Mouse (Mus musculus) layer of hippocampus, adult 9-11 months (tissue): Measurements from ENCODE around the gene Ick.
"Not testable (repeated sequence)": the region's sequence is repeated elsewhere in the genome, so short reads cannot be mapped to it uniquely, and the experiment has no call there.

ENCODE experiments used
- DNase-seq: peaks from one replicate; pipeline ENCODE4 v3.0.0; 2022

The Ick gene

GRCm38 (mm10) chr9:78105501-78105932 is 3.5 kb upstream of the Ick start:
- no peak for DNase-seq

DNA sequence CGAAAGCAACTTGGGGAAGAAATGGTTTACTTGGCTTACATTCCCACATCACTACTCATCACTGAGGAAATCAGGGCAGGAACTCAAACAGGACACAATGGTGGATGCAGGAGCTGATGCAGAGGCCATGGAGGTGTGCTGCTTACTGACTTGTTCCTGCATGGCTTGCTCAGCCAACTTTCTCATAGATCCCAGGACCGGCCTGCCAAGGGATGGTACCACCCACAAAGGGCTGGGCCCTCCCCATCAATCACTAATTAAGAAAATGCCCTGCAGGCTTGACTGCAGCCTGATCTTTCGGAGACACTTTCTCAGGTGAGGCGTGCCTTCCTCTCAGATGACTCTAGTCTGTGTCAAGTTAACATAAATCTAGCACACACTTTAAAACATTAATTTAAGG is 2.2 kb upstream of the Ick start:
- no peak for DNase-seq

DNA sequence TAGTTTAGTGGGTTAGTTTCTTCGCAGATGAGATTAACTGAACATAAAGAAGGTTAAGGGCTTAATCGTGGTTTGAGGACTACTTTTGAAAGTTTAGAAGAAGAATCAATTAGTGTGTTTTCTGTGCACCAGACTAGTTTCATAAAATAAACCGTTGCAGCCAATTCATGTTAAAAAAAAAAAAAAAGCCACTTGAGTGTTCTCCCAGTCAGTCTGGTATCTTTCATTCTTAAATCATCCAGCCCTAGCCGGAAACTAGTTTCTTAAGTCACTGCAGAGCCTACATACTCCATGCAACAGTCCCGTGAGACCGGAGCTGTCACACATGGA is 1.4 kb upstream of the Ick start:
- no peak for DNase-seq

GRCm38 (mm10) chr9:78107912-78108795 is 838 bp upstream of the Ick start:
- peak; percentile 71 for DNase-seq

DNA sequence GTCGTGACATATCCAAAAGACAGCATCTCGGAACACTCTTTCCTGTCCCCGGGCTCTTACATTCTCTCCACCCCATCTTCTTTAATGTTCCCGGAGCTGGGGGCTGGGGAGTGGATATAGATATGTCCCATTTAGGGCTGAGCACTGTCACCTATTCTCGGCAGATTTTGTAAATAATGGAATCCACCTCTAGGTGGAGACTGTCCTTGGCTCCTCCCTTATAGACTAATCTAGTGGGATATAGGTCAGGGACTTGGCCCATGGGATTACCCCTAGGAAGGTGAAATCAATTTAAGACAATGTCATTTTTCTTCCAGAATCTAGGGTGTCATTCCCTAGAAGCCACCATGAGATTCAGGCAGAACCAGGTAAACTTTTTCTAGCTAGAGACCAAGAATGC is 664 bp downstream of the Ick start:
- no peak for DNase-seq

- DNase-seq, result no peak
Measured at GRCm38 (mm10) chr9:78111456-78111855, 2.5 kb downstream of the Ick start.

GRCm38 (mm10) chr9:78112770-78113537 is 4.0 kb downstream of the Ick start:
- DNase-seq, result peak; percentile 90

- DNase-seq, result no peak
Measured at GRCm38 (mm10) chr9:78113538-78113885, 4.5 kb downstream of the Ick start.

- DNase-seq, result no peak
Measured at GRCm38 (mm10) chr9:78115746-78116145, 6.8 kb downstream of the Ick start.

- no peak for DNase-seq
Measured at GRCm38 (mm10) chr9:78117690-78118089, 8.7 kb downstream of the Ick start.

DNA sequence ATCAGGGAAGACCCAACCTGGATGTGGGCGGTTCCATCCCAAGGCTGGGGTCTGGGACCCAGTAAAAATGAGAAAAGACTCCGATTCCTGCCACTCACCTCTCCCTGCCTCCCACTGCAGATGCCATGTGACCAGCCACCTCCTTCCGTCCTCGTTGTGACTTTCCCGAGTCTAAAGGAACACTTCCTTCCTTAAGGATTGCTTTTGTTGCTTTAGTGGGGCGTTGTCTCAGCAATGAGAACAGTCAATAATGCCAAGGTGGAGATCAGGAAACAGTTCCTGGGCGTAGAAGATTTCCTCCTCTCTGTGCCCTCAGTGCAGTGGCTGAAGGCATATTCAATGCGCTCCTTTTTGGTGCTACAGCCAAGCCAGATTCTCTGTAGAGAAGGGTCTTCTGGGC is 12.4 kb downstream of the Ick start:
- DNase-seq, result no peak

DNA sequence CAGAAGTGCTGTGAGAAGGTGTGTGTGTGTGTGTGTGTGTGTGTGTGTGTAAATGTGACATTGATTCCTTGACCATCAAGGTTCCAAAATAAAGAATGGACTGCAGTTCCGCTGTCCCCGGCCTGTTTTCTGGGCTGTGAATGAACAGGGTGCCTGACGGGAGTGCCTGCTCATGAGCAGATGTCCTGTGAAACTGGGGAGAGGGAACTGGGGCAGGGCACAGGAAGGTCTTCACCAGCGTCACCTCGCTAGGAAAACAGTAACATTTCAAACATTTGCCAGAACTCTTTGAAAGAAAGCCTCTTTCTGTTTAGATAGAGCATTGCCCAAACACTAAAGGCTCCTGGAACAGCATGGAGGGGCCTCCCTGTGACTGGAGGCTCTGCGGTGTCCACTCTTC is 13.0 kb downstream of the Ick start:
- DNase-seq, result no peak

DNA sequence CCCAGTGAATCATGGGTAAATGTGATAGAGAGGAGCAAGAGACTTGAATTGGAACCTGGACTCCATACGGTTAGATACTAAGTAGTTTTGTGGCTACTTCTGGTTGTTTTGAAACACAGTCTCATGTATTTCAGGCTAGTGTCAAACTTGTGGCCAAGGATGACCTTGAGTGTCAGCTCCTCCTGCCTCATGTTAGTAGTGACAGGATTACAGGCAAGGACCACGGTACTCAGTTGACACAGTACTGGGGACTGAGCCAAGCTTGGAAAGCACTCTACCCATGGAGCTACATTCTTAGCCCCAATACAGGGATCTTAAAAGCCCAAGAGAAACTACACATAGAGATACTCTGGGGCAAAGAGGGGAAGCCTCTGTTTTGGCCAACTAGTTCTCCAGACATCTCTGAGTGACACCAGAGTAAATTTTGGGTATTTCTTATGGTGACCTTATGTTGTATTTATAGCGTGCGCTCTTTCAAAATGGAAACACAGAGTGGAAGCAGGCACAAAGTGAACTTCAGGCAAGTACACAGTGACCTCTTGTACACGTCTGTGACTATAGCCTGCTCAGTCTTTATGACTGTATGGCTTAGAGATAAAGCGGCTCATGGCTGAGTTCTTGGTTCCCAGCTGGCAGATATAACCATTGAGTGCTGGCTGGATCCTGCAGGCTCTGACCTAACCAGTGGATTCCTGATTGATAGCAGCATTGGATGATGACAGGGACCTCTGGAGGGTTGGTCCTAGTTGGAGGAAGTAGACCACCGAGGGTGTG is 14.1 kb downstream of the Ick start:
- DNase-seq, result no peak

DNA sequence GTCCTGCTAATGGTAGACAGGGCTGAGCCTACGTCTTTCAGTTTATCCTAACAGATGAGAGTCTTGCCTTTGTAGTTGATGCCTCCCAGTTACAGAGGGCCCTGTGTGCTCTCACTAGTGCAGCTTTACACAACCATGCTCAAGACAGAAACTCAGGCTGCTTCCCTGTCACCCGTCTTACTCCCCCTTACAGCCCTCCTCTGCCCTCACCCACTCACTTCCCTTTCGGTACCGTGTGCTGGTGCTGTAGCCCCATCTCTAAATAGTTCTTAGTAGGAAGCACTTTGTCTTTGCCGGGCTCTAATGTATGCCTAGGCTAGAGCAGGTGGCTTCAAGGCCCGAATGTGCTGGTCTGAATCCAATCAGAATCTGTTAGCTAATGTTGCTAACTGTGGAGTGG is 15.3 kb downstream of the Ick start:
- no peak for DNase-seq

- no peak for DNase-seq
Measured at GRCm38 (mm10) chr9:78126007-78126406, 17.0 kb downstream of the Ick start.

DNA sequence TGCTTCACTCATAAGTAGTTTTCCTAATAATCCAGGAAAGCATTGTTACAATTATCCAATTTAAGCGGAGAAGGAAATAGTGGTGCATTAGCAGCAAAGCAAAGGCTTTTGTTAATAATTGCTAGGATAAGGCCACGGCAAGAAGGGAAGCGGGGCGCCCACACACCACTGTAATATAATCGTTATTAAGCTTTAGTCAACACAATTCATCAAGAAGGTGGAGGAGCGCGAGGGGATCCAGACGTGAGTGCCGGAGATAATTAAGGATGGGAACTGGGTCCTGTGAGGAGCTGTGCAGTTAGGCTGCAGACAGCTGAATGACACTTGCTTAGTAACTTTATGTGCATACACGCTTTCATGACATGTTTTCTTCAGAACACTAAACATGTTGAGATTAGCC is 17.7 kb downstream of the Ick start:
- DNase-seq, result no peak

DNA sequence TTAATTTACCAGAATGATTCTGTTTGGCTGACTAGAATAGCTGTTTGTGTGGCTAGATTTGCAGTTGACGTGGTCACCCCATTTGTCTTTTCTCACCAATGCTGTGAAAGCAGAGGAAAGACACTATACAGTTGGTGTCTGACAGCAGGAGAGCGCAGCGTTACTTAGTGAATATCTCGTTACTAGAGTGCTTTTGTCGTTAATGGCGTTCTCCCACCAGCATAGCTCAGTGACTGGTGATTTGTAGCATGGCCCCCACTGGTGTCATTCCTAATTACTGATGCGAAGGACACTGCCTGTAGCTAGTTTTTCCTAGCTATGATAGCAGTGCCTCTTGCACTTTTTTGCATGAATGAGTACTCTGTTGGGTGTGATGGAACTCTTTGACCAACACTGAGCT is 26.7 kb downstream of the Ick start:
- DNase-seq, result no peak

DNA sequence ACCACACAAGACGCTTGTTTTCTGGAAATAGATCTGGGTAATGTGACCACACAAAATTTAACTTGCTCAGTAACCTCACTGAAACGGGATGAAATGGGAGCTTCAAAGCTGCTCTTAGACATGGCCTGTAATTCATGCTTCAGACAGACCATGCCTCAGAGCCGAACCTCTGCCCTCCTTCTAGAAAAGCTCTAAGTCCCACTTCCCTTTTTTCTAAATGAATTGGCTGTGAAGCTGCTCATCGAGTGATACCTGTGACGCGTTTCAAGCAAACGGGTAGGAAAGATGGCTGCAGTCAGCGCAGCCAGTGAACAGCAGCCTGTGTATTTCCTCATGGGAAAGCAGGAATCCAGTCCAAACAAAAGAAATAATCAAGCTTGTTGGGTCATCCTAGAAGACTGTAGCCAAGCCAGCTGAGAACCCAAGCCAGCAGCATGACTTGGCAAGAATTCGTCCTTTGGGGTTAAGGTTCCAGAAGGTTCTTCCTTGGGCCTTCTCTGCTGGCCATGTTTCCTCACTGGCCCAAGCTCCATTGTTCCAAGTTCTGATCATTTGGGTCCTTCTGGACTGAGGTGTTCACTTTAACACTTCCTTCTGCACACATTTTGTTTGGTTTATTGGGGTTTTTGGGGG is 29.2 kb downstream of the Ick start:
- DNase-seq, result no peak

DNA sequence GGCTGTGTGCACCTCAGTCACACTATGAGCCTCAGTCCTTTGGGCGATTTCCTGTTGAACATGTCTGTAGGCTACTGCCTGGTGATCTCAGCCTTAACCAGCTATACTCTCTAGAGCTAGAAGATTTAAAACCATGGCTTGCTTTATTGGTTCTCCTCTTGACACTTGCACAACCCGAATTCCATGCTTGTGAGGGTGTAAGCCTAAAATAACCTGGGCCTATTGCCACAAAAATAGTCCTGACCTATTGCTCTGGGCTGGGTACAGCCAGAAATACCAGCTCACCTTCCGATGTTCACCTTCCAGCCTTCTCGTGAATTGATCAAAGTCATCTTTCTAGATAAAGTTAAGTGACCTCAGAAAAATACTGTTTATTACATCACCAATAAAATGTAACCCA is 30.5 kb downstream of the Ick start:
- no peak for DNase-seq

GRCm38 (mm10) chr9:78146099-78146498 is 37.1 kb downstream of the Ick start:
- peak; percentile 91 for DNase-seq

DNA sequence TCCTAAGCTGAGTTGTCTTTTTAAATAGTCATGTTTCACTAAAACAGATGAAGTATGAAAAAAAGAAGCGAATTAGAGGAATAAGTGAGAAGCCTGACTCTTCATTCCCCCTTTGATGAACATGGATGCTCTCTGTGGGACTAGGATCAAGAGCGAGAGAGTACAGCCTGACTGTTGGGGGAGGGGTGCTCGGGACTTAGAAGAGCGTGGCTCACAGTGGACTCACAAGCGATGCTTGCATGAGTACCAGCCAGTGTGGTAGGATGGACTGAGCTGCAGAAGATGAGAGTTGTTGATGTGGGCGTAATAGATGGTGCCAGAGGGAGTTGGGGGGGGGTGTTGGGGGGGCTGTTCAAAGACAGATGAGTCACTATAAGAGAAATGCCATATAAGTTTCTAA is 37.6 kb downstream of the Ick start:
- peak; percentile 65 for DNase-seq

DNA sequence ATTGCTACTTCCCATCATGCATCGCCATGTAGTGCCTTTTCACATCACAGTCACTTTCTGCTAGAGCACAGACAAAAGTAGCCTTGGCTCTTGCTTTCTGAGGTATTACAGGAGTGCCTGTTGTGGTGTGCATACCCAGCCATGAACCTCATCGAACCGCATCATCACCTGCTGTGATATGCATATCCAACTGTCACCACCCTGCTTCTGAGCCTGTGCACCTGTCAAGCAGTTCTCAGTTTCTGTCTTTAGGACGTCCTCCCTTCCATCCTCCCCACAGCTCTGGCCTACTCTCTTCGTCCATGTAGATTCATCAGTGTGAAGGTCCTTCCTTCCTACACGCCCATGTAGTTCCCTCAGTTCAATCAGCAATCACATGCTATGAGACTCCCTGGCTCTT is 39.2 kb downstream of the Ick start:
- DNase-seq, result no peak

- not testable (repeated sequence) for DNase-seq
Measured at GRCm38 (mm10) chr9:78149770-78150169, 40.8 kb downstream of the Ick start.
